Mouse (Mus musculus) myocyte (in vitro differentiated cells): Measurements from ENCODE around the gene Fars2. TPM values are rescaled to one million over a fixed set of nuclear protein-coding genes. Genes with fewer than 3 reads are reported as not detected.

ENCODE experiments used
- H3K27me3 ChIP-seq: one replicate; pipeline ENCODE4 v1.6.1; 2011; ENCODE audit not compliant: control insufficient read depth, insufficient read depth, insufficient read length
- H3K36me3 ChIP-seq: one replicate; pipeline ENCODE4 v1.6.1; 2011; ENCODE audit not compliant: control insufficient read depth, insufficient read depth
- H3K4me2 ChIP-seq: one replicate; pipeline ENCODE4 v1.6.1; 2011; ENCODE audit warnings: low read depth, control low read depth
- H3K4me3 ChIP-seq: one replicate; pipeline ENCODE4 v1.5.1; 2011; ENCODE audit warnings: mild to moderate bottlenecking, control low read depth, moderate library complexity
- H3K79me2 ChIP-seq: one replicate; pipeline ENCODE4 v1.6.1; 2011; ENCODE audit not compliant: control insufficient read depth, insufficient read depth
- H3ac ChIP-seq: one replicate; pipeline ENCODE4 v1.6.1; 2011; ENCODE audit not compliant: control insufficient read depth, insufficient read length
- CEBPB ChIP-seq: IDR thresholded peaks from 2 replicates; pipeline ENCODE4 v1.6.1; 2011; ENCODE audit warnings: mild to moderate bottlenecking, moderate library complexity; ENCODE audit not compliant: poor library complexity, insufficient read depth, severe bottlenecking
- E2F4 ChIP-seq: IDR thresholded peaks from one replicate; pipeline ENCODE4 v1.6.1; 2011; ENCODE audit warnings: mild to moderate bottlenecking, control low read depth, moderate library complexity; ENCODE audit not compliant: insufficient read depth
- MAX ChIP-seq: IDR thresholded peaks from one replicate; pipeline ENCODE4 v1.6.1; 2011; ENCODE audit warnings: low read depth, mild to moderate bottlenecking, control low read depth
- MYOD1 ChIP-seq, 3 experiments: IDR thresholded peaks; one replicate each; pipeline ENCODE4 v1.6.1; 2011; ENCODE audit warnings: control low read depth in 2 of 3, low read depth in 2 of 3, mild to moderate bottlenecking in 2 of 3, moderate library complexity in 1 of 3; ENCODE audit not compliant: insufficient read length in 2 of 3, control insufficient read depth in 1 of 3
- MYOG ChIP-seq, 3 experiments: IDR thresholded peaks; one replicate each; pipeline ENCODE4 v1.6.1; 2011; ENCODE audit warnings: control low read depth in 2 of 3, low read depth in 2 of 3, mild to moderate bottlenecking in 2 of 3; ENCODE audit not compliant: insufficient read length in 2 of 3, control insufficient read depth in 1 of 3, insufficient read depth in 1 of 3
- POLR2A ChIP-seq: IDR thresholded peaks from one replicate; pipeline ENCODE4 v1.6.1; 2011; ENCODE audit warnings: low read depth, mild to moderate bottlenecking, control low read depth, moderate library complexity; ENCODE audit not compliant: insufficient read length
- POLR2AphosphoS2 ChIP-seq: IDR thresholded peaks from one replicate; pipeline ENCODE4 v1.6.1; 2011; ENCODE audit warnings: low read depth, control low read depth; ENCODE audit not compliant: insufficient read length
- REST ChIP-seq: IDR thresholded peaks from one replicate; pipeline ENCODE4 v1.6.1; 2011; ENCODE audit warnings: mild to moderate bottlenecking, control low read depth, moderate library complexity; ENCODE audit not compliant: insufficient read depth, insufficient read length
- SRF ChIP-seq: IDR thresholded peaks from one replicate; pipeline ENCODE4 v1.6.1; 2011; ENCODE audit warnings: low read depth; ENCODE audit not compliant: control insufficient read depth, insufficient read length
- TCF12 ChIP-seq: IDR thresholded peaks from one replicate; pipeline ENCODE4 v1.6.1; 2011; ENCODE audit warnings: mild to moderate bottlenecking, control low read depth; ENCODE audit not compliant: poor library complexity, insufficient read depth, severe bottlenecking
- TCF3 ChIP-seq: IDR thresholded peaks from one replicate; pipeline ENCODE4 v1.6.1; 2011; ENCODE audit warnings: low read depth, control low read depth; ENCODE audit not compliant: insufficient read length
- USF1 ChIP-seq: IDR thresholded peaks from one replicate; pipeline ENCODE4 v1.6.1; 2011; ENCODE audit warnings: low read depth, mild to moderate bottlenecking, control low read depth, moderate library complexity
- polyA plus RNA-seq: library from polyadenylated mRNA; unstranded; fragments of >200 nt; fragmentation: generic; extraction: Trizol; gene quantifications from one replicate; pipeline ENCODE4 v1.2.1, GENCODE M21; 2012; ENCODE audit warnings: missing spikeins

Fars2 gene
- polyA plus RNA-seq, 1 experiment, result 53.6 TPM

- H3K4me3 ChIP-seq, result no peak overlapping the region
- no peak for TF ChIP-seq USF1
- TF ChIP-seq SRF, result no peak
- no peak for TF ChIP-seq TCF3
- no peak for TF ChIP-seq MAX
- no peak for TF ChIP-seq TCF12
- no peak for TF ChIP-seq MYOD1 (IDR thresholded peaks at IDR 0.05; ENCODE audit: control insufficient read depth in 1 of 3, insufficient read length in 2 of 3, low read depth in 2 of 3)
- TF ChIP-seq CEBPB, result no peak
- no peak for TF ChIP-seq MYOG (IDR thresholded peaks at IDR 0.05; ENCODE audit: control insufficient read depth in 1 of 3, insufficient read depth in 1 of 3, insufficient read length in 2 of 3, low read depth in 2 of 3)
- TF ChIP-seq POLR2AphosphoS2, result no peak
- no peak for TF ChIP-seq REST
- no peak for TF ChIP-seq POLR2A
- no peak overlapping the region for H3K4me2 ChIP-seq
Observed at GRCm38 (mm10) chr13:36716708-36717107, 599.5 kb downstream of the Fars2 start.

GRCm38 (mm10) chr13:36717376-36717775, 600.2 kb downstream of the Fars2 start:
- Histone ChIP-seq H3ac (no peak overlapping the region), H3K79me2 (no peaks in the 10 kb centered on the region), H3K27me3 (no peaks in the 10 kb centered on the region), H3K36me3 (no peaks in the 10 kb centered on the region), H3K4me3 (no peak overlapping the region), H3K4me2 (no peak overlapping the region)
- TF ChIP-seq TCF12 (no peak), POLR2AphosphoS2 (no peak), USF1 (no peak), MAX (no peak), SRF (no peak), MYOG (IDR thresholded peaks at IDR 0.05; ENCODE audit: control insufficient read depth in 1 of 3, insufficient read depth in 1 of 3, insufficient read length in 2 of 3, low read depth in 2 of 3) (no peak), CEBPB (no peak), E2F4 (no peak), MYOD1 (IDR thresholded peaks at IDR 0.05; ENCODE audit: control insufficient read depth in 1 of 3, insufficient read length in 2 of 3, low read depth in 2 of 3) (no peak), REST (no peak)

More at GRCm38 (mm10) chr13:36716708-36717107, 599.5 kb downstream of the Fars2 start:
- Histone ChIP-seq H3K79me2 (no peaks in the 10 kb centered on the region), H3K36me3 (no peaks in the 10 kb centered on the region), H3ac (no peak overlapping the region), H3K27me3 (no peaks in the 10 kb centered on the region)

GRCm38 (mm10) chr13:36720297-36721017, 603.2 kb downstream of the Fars2 start:
- H3ac ChIP-seq, result no peak overlapping the region
- no peaks in the 10 kb centered on the region for H3K36me3 ChIP-seq
- no peak overlapping the region for H3K4me2 ChIP-seq
- TF ChIP-seq E2F4 (no peak), MAX (no peak), POLR2AphosphoS2 (no peak), TCF12 (no peak), SRF (no peak), USF1 (no peak), REST (no peak), POLR2A (no peak), MYOG (IDR thresholded peaks at IDR 0.05; ENCODE audit: control insufficient read depth in 1 of 3, insufficient read depth in 1 of 3, insufficient read length in 2 of 3, low read depth in 2 of 3) (no peak), TCF3 (no peak), CEBPB (no peak), MYOD1 (IDR thresholded peaks at IDR 0.05; ENCODE audit: control insufficient read depth in 1 of 3, insufficient read length in 2 of 3, low read depth in 2 of 3) (no peak)
- no peak overlapping the region for H3K4me3 ChIP-seq
- no peaks in the 10 kb centered on the region for H3K79me2 ChIP-seq
- H3K27me3 ChIP-seq, result no peaks in the 10 kb centered on the region

- TF ChIP-seq MYOD1 (IDR thresholded peaks at IDR 0.05; ENCODE audit: control insufficient read depth in 1 of 3, insufficient read length in 2 of 3, low read depth in 2 of 3), result no peak
- TF ChIP-seq REST, result no peak
- no peak for TF ChIP-seq USF1
- TF ChIP-seq MYOG (IDR thresholded peaks at IDR 0.05; ENCODE audit: control insufficient read depth in 1 of 3, insufficient read depth in 1 of 3, insufficient read length in 2 of 3, low read depth in 2 of 3), result no peak
- TF ChIP-seq TCF3, result no peak
- no peak for TF ChIP-seq POLR2AphosphoS2
- no peak for TF ChIP-seq E2F4
- Histone ChIP-seq H3ac (no peak overlapping the region), H3K27me3 (no peaks in the 10 kb centered on the region), H3K79me2 (no peaks in the 10 kb centered on the region), H3K36me3 (no peaks in the 10 kb centered on the region), H3K4me2 (no peak overlapping the region), H3K4me3 (no peak overlapping the region)
Observed at GRCm38 (mm10) chr13:36722309-36722708, 605.1 kb downstream of the Fars2 start.

GRCm38 (mm10) chr13:36723726-36724300, 606.6 kb downstream of the Fars2 start:
- Histone ChIP-seq H3K4me2 (no peak overlapping the region), H3ac (no peak overlapping the region), H3K4me3 (no peak overlapping the region), H3K36me3 (no peaks in the 10 kb centered on the region), H3K79me2 (no peaks in the 10 kb centered on the region), H3K27me3 (no peaks in the 10 kb centered on the region)
- TF ChIP-seq MYOG (IDR thresholded peaks at IDR 0.05; ENCODE audit: control insufficient read depth in 1 of 3, insufficient read depth in 1 of 3, insufficient read length in 2 of 3, low read depth in 2 of 3), result no peak
- TF ChIP-seq SRF, result no peak
- TF ChIP-seq MYOD1 (IDR thresholded peaks at IDR 0.05; ENCODE audit: control insufficient read depth in 1 of 3, insufficient read length in 2 of 3, low read depth in 2 of 3), result no peak
- TF ChIP-seq POLR2A, result no peak
- no peak for TF ChIP-seq REST
- no peak for TF ChIP-seq E2F4
- no peak for TF ChIP-seq MAX
- no peak for TF ChIP-seq POLR2AphosphoS2
